In genomic region chr1:187604691-187605310, GRCm38 (mm10) we compare ENCODE assay signal across 11 mouse cellular contexts. TPM values are rescaled to one million over a fixed set of nuclear protein-coding genes. Genes with fewer than 3 reads are reported as not detected.
DNase-seq lines count a peak whose midpoint lies in the region; ATAC-seq lines count a peak whose summit lies in the region.
"Had no signal": no experiment of that assay in that cellular context is flagged by ENCODE, and none has a peak within 500 bp of the region (broad histone marks: within the 10 kb centered on the region; RNA-seq: fewer than 3 reads in every experiment).

No protein-coding gene starts in this region.

- no peak overlapping the region for H3K9ac ChIP-seq in heart, embryonic 16.5 days (ENCODE audit: low read length)
- no peak overlapping the region for H3K9ac ChIP-seq in hindbrain, embryonic 16.5 days (ENCODE audit: low read depth, low read length)

- no peak for ATAC-seq in heart, embryonic 16.5 days (replicated peaks; ENCODE audit: extremely low read depth, insufficient read depth, low FRiP score)
- 0 out of 2 replicates have a peak, but pooled peaks have one; percentile 25 for ATAC-seq in hindbrain, embryonic 16.5 days
- no peak for ATAC-seq in granulocyte monocyte progenitor cell, adult 5-6 weeks (replicated peaks; ENCODE audit: poor library complexity, severe bottlenecking)
- no peak for ATAC-seq in CD4-positive, CD25-positive, alpha-beta regulatory T cell, adult 4 months

- H3K9me3 ChIP-seq in heart, embryonic 16.5 days (replicated peaks; ENCODE audit: control insufficient read depth, low read length), result peaks cover 5% of the 10 kb centered on the region
- H3K9me3 ChIP-seq in embryonic facial prominence, embryonic 10.5 days, result peaks cover 5% of the 10 kb centered on the region; the same call in 1 of the 2 replicates
- no peaks in the 10 kb centered on the region; the same call in 1 of the 2 replicates for H3K9me3 ChIP-seq in hindbrain, embryonic 16.5 days (ENCODE audit: control insufficient read depth, low read length)

- DNase-seq in heart, adult 8-10 months (ENCODE audit: low spot score), result no peak
- peak; percentile 51 for DNase-seq in embryonic facial prominence, embryonic 10.5 days (ENCODE audit: low spot score)
- peak; percentile 51 for DNase-seq in neural tube, embryonic 10.5 days (ENCODE audit: extremely low spot score, low spot score)
- DNase-seq in spleen, adult 18-20 months, result no peak
- DNase-seq: gastrocnemius, postnatal 14 days; liver had no signal

- no peaks in the 10 kb centered on the region for H3K36me3 ChIP-seq in heart, embryonic 16.5 days (ENCODE audit: control insufficient read depth, insufficient read depth)
- no peaks in the 10 kb centered on the region for H3K36me3 ChIP-seq in embryonic facial prominence, embryonic 10.5 days (replicated peaks)
- no peaks in the 10 kb centered on the region for H3K36me3 ChIP-seq in hindbrain, embryonic 16.5 days (ENCODE audit: control insufficient read depth, insufficient read depth, low read length)

- peaks cover 21% of the 10 kb centered on the region for H3K4me1 ChIP-seq in heart, embryonic 16.5 days (ENCODE audit: control insufficient read depth, insufficient read depth, low read length)
- peaks cover 60% of the 10 kb centered on the region for H3K4me1 ChIP-seq in embryonic facial prominence, embryonic 10.5 days
- H3K4me1 ChIP-seq in hindbrain, embryonic 16.5 days (ENCODE audit: control insufficient read depth, insufficient read depth, low read depth, low read length), result peaks cover 46% of the 10 kb centered on the region

- H3K27me3 ChIP-seq in heart, embryonic 16.5 days (ENCODE audit: control insufficient read depth, insufficient read depth, low read length), result peaks cover 28% of the 10 kb centered on the region
- peaks cover 84% of the 10 kb centered on the region for H3K27me3 ChIP-seq in embryonic facial prominence, embryonic 10.5 days (replicated peaks; ENCODE audit: low read depth, poor library complexity, severe bottlenecking)
- H3K27me3 ChIP-seq in hindbrain, embryonic 16.5 days (replicated peaks; ENCODE audit: control insufficient read depth, insufficient read depth, low read length), result peaks cover 6% of the 10 kb centered on the region
- H3K27me3 ChIP-seq: CH12.LX had no signal

- H3K27ac ChIP-seq in heart, embryonic 16.5 days (ENCODE audit: low read length), result no peak overlapping the region
- H3K27ac ChIP-seq in embryonic facial prominence, embryonic 10.5 days (replicated peaks), result no peak overlapping the region
- H3K27ac ChIP-seq in hindbrain, embryonic 16.5 days (ENCODE audit: low read depth, low read length), result no peak overlapping the region

- WGBS in heart, embryonic 16.5 days, result 53% methylated on average over 24 of the region's 24 CpGs
- WGBS in embryonic facial prominence, embryonic 10.5 days, result 2% methylated on average over 24 of the region's 24 CpGs
- WGBS in hindbrain, embryonic 16.5 days, result 11% methylated on average over 24 of the region's 24 CpGs

- H3K4me2 ChIP-seq in heart, embryonic 16.5 days (ENCODE audit: low read depth, low read length), result peak overlapping the region; percentile 66
- peak overlapping the region; percentile 59 for H3K4me2 ChIP-seq in hindbrain, embryonic 16.5 days (ENCODE audit: low read length)

- peak overlapping the region; percentile 42 for H3K4me3 ChIP-seq in heart, embryonic 16.5 days (ENCODE audit: low read length)
- H3K4me3 ChIP-seq in embryonic facial prominence, embryonic 10.5 days, result peak overlapping the region; percentile 43
- peak overlapping the region; percentile 30 for H3K4me3 ChIP-seq in hindbrain, embryonic 16.5 days (ENCODE audit: low read length)

RNA-seq across cellular contexts. Expression of gene Esrrg, which starts 3.8 kb away (rescaled TPM):
- polyA plus RNA-seq in heart, embryonic 16.5 days (2015; fragmentation: Nextera tagmentation; extraction: Ambion mirVana), result 23.0 and 23.5 TPM in 2 replicates
- 10 to 100 TPM; 44.1 to 47.4 (median 45.1) TPM for total RNA-seq in heart, adult 8-10 months (2022)
- 1.1 and 2.5 TPM in 2 replicates for polyA plus RNA-seq in embryonic facial prominence, embryonic 10.5 days (2016; fragmentation: Nextera tagmentation; extraction: Ambion mirVana)
- polyA plus RNA-seq in hindbrain, embryonic 16.5 days (2015; fragmentation: Nextera tagmentation; extraction: Ambion mirVana), result 38.6 and 39.7 TPM in 2 replicates
- total RNA-seq in granulocyte monocyte progenitor cell, adult 5-6 weeks (2014; fragmentation: Nextera tagmentation), result not detected in 2 replicates
- total RNA-seq in granulocyte monocyte progenitor cell, adult 5-6 weeks (2017), result not detected in 2 replicates
- not detected for polyA plus RNA-seq in CD4-positive, CD25-positive, alpha-beta regulatory T cell, adult 4 months (2017; shearing (Covaris generic))
- total RNA-seq: CH12.LX had no signal

Comparison
In these comparisons a context has a peak if more than half of its experiments do, and no peak if none do; other contexts are left out.
1. DNase-seq: peak in embryonic facial prominence, embryonic 10.5 days (single experiment) and neural tube, embryonic 10.5 days (single experiment); none in heart, adult 8-10 months (single experiment) and spleen, adult 18-20 months (0 of 2).
2. Peak in every context shown above with its lines, with median percentiles within 50 percentile points of each other: H3K4me3 ChIP-seq.